Mouse (Mus musculus) thymus, postnatal 10 days (tissue): ENCODE results near the gene Pus7l.

Source experiments
- DNase-seq, 2 experiments: peaks; one replicate each; pipeline ENCODE4 v3.0.0; 2021; ENCODE audit warnings: low spot score in 2 of 2

The Pus7l gene

DNA sequence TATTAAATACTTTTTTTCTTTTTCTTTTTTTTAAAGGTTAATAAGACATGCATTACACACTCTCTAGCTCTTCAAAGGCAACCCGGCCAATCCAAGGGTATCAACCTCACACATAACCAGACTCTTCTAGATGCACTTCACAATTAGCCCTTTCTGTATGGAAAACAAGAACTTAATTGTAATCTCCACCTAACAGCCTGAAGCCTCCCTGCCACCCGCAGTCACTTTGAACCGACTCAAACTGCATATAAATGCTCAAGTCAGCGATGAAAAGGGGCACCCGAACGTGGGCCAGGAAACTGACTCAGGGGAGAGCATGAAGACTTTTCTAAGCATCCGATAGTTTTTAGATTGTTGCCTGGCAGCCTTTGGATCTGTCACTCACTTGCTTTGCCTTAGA, 66.1 kb downstream of the Pus7l start:
- DNase-seq, result no peak

- no peak for DNase-seq
Measured at GRCm38 (mm10) chr15:94475975-94476374, 67.4 kb downstream of the Pus7l start.
